Mouse (Mus musculus): ENCODE measurements around the gene Slamf7. TPM values are rescaled to one million over a fixed set of nuclear protein-coding genes. Genes with fewer than 3 reads are reported as not detected.
"Not testable (repeated sequence)": the region's sequence is repeated elsewhere in the genome, so short reads cannot be mapped to it uniquely, and the experiment has no call there.

The Slamf7 gene
- not detected in 2 replicates for polyA plus RNA-seq (2016; fragmentation: Nextera tagmentation; extraction: Ambion mirVana)

DNA sequence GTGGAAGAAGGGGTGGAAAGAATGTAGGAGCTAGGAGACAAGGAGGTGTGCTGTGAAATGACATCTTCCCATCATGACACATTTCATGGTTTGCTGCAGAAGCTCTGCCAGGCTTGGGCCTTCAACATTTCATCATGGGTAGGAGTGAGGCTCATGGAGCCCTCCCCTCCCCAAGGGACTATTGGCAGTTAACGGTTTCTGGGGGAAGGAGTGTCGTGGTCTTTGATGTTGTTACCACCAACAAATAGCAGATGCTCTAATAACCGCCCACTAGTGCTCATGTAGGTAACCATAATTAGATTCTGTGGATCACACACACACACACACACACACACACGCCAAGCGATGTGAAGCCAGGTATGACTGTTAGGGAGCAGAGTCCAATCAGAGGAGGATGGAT, at the start of gene Slamf7:
TSS of gene Slamf7 (minus strand) at position 302 of the 400 bp plus-strand sequence.
- Histone ChIP-seq H3K27ac (no peak within 1 kb of the TSS), H3K4me2 (replicated peaks) (no peak within 1 kb of the TSS), H3K36me3 (no peaks in the 10 kb centered on the region), H3K4me1 (no peaks in the 10 kb centered on the region), H3K27me3 (no peaks in the 10 kb centered on the region), H3K4me3 (no peak within 1 kb of the TSS), H3K9me3 (no peaks in the 10 kb centered on the region), H3K9ac (no peak within 1 kb of the TSS)
- ATAC-seq (ENCODE audit: insufficient number of reproducible peaks, insufficient read depth, low FRiP score, low TSS enrichment): no peak
- 90% methylated on average over 5 of the region's 5 CpGs for WGBS

DNA sequence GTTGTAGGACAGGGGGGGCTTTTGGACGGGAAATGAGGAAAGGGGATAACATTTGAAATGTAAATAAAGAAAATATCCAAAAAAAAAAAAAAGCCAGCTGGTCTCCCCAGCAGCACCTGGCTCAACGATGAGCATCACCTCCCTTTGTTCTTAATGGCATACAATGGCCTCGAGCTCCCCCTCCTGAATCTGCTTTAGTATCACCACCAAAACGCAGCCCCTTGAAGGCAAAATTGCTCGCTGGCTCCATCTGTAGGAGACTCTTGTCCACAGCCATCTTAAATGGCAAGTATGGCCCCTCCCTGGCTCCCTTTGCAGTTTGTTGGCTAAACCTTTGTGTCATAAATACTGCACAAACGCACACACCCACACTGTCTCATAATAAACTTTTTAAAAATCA, 46.1 kb upstream of the Slamf7 start:
- Histone ChIP-seq H3K27me3 (no peaks in the 10 kb centered on the region), H3K4me1 (no peaks in the 10 kb centered on the region), H3K4me3 (no peak overlapping the region), H3K4me2 (replicated peaks) (no peak overlapping the region), H3K27ac (no peak overlapping the region), H3K36me3 (no peaks in the 10 kb centered on the region), H3K9ac (no peak overlapping the region), H3K9me3 (no peaks in the 10 kb centered on the region)
- 20% methylated on average over 6 of the region's 6 CpGs for WGBS
- no peak for ATAC-seq (ENCODE audit: insufficient number of reproducible peaks, insufficient read depth, low FRiP score, low TSS enrichment)

GRCm38 (mm10) chr1:171693918-171694317, 41.1 kb upstream of the Slamf7 start:
- H3K4me1 ChIP-seq: no peaks in the 10 kb centered on the region
- no peaks in the 10 kb centered on the region for H3K9me3 ChIP-seq
- ATAC-seq (ENCODE audit: insufficient number of reproducible peaks, insufficient read depth, low FRiP score, low TSS enrichment): no peak
- no peak overlapping the region for H3K9ac ChIP-seq
- H3K27me3 ChIP-seq: no peaks in the 10 kb centered on the region
- WGBS: 81% methylated on average over 1 of the region's 1 CpGs
- H3K4me3 ChIP-seq: no peak overlapping the region
- H3K4me2 ChIP-seq (replicated peaks): no peak overlapping the region
- H3K27ac ChIP-seq: no peak overlapping the region
- no peaks in the 10 kb centered on the region for H3K36me3 ChIP-seq

- no peaks in the 10 kb centered on the region for H3K27me3 ChIP-seq
- no peaks in the 10 kb centered on the region for H3K36me3 ChIP-seq
- ATAC-seq (ENCODE audit: insufficient number of reproducible peaks, insufficient read depth, low FRiP score, low TSS enrichment): no peak
- H3K9me3 ChIP-seq: no peaks in the 10 kb centered on the region
- WGBS: 90% methylated on average over 4 of the region's 4 CpGs
- no peaks in the 10 kb centered on the region for H3K4me1 ChIP-seq
- H3K27ac ChIP-seq: no peak overlapping the region
- H3K9ac ChIP-seq: no peak overlapping the region
- no peak overlapping the region for H3K4me3 ChIP-seq
- H3K4me2 ChIP-seq (replicated peaks): no peak overlapping the region
Measured at GRCm38 (mm10) chr1:171687320-171687719, 34.5 kb upstream of the Slamf7 start.

- no peaks in the 10 kb centered on the region for H3K27me3 ChIP-seq
- no peak overlapping the region for H3K4me2 ChIP-seq (replicated peaks)
- H3K4me1 ChIP-seq: no peaks in the 10 kb centered on the region
- no peak overlapping the region for H3K9ac ChIP-seq
- no peaks in the 10 kb centered on the region for H3K36me3 ChIP-seq
- no peaks in the 10 kb centered on the region for H3K9me3 ChIP-seq
- WGBS: 88% methylated on average over 9 of the region's 9 CpGs
- no peak overlapping the region for H3K4me3 ChIP-seq
- H3K27ac ChIP-seq: no peak overlapping the region
- ATAC-seq (ENCODE audit: insufficient number of reproducible peaks, insufficient read depth, low FRiP score, low TSS enrichment): no peak
Measured at GRCm38 (mm10) chr1:171684923-171685322, 32.1 kb upstream of the Slamf7 start.

GRCm38 (mm10) chr1:171681531-171682299, 28.9 kb upstream of the Slamf7 start, which contains the start of gene Cd48:
Gene Cd48 (plus strand): TSS chr1:171682009.
- no peak for ATAC-seq (ENCODE audit: insufficient number of reproducible peaks, insufficient read depth, low FRiP score, low TSS enrichment)
- Histone ChIP-seq H3K9me3 (no peaks in the 10 kb centered on the region), H3K27ac (no peak within 1 kb of the TSS), H3K27me3 (no peaks in the 10 kb centered on the region), H3K4me1 (no peaks in the 10 kb centered on the region), H3K9ac (no peak within 1 kb of the TSS), H3K4me2 (replicated peaks) (no peak within 1 kb of the TSS), H3K4me3 (no peak within 1 kb of the TSS), H3K36me3 (no peaks in the 10 kb centered on the region)
- WGBS: 88% methylated on average over 14 of the region's 14 CpGs

GRCm38 (mm10) chr1:171681009-171681408, 28.2 kb upstream of the Slamf7 start:
- no peaks in the 10 kb centered on the region for H3K36me3 ChIP-seq
- H3K4me2 ChIP-seq (replicated peaks): no peak overlapping the region
- no peak overlapping the region for H3K27ac ChIP-seq
- H3K4me3 ChIP-seq: no peak overlapping the region
- H3K9ac ChIP-seq: no peak overlapping the region
- no peaks in the 10 kb centered on the region for H3K9me3 ChIP-seq
- H3K4me1 ChIP-seq: no peaks in the 10 kb centered on the region
- no peaks in the 10 kb centered on the region for H3K27me3 ChIP-seq
- ATAC-seq (ENCODE audit: insufficient number of reproducible peaks, insufficient read depth, low FRiP score, low TSS enrichment): no peak
- WGBS: 81% methylated on average over 7 of the region's 7 CpGs

DNA sequence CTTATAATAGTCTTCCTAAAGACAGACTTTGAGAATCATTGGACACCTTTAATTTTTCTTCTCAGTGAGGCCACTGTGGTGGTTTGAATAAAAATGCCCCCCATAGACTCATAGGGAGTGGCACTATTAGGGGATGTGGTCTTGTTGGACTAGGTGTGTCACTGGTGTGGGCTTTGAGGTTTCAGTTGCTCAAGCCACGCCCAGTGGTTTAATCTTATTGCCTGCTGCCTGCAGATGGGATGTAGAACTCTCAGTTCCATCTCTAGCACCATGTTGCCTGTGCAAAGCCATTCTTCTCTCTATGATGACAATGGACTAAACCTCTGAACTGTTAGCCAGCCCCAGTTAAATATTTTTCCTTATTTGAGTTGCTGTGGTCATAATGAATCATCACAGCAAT, 24.9 kb upstream of the Slamf7 start:
- Histone ChIP-seq H3K36me3 (no peaks in the 10 kb centered on the region), H3K9ac (no peak overlapping the region), H3K4me2 (replicated peaks) (no peak overlapping the region), H3K27ac (no peak overlapping the region), H3K9me3 (no peaks in the 10 kb centered on the region), H3K27me3 (no peaks in the 10 kb centered on the region), H3K4me1 (no peaks in the 10 kb centered on the region), H3K4me3 (no peak overlapping the region)
- ATAC-seq (ENCODE audit: insufficient number of reproducible peaks, insufficient read depth, low FRiP score, low TSS enrichment): 0 out of 2 replicates have a peak, but pooled peaks have one; percentile 22
- 62% methylated on average over 1 of the region's 1 CpGs for WGBS

DNA sequence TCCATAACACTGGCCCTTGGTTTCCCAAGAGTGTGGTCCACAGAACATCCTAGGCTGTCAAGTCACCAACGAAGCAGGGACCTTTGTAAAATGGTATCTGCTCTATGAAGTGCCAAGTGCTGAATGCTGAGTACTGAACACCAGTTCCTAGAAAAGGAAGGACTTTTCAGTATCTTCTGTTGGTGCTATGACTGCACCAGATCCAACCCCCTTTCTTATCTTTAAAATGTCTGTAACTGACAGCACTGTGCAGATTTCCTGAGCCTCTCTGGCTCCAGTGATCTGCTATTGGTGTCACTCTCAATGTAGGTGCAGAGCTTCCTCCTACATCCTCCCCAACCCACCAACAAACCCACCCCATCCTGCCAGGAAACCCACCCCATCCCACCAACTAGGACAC, 21.6 kb upstream of the Slamf7 start:
- Histone ChIP-seq H3K4me2 (replicated peaks) (no peak overlapping the region), H3K27ac (no peak overlapping the region), H3K9me3 (no peaks in the 10 kb centered on the region), H3K27me3 (no peaks in the 10 kb centered on the region), H3K9ac (no peak overlapping the region), H3K4me1 (no peaks in the 10 kb centered on the region), H3K4me3 (no peak overlapping the region), H3K36me3 (no peaks in the 10 kb centered on the region)
- 71% methylated on average over 1 of the region's 1 CpGs for WGBS
- ATAC-seq (ENCODE audit: insufficient number of reproducible peaks, insufficient read depth, low FRiP score, low TSS enrichment): no peak

DNA sequence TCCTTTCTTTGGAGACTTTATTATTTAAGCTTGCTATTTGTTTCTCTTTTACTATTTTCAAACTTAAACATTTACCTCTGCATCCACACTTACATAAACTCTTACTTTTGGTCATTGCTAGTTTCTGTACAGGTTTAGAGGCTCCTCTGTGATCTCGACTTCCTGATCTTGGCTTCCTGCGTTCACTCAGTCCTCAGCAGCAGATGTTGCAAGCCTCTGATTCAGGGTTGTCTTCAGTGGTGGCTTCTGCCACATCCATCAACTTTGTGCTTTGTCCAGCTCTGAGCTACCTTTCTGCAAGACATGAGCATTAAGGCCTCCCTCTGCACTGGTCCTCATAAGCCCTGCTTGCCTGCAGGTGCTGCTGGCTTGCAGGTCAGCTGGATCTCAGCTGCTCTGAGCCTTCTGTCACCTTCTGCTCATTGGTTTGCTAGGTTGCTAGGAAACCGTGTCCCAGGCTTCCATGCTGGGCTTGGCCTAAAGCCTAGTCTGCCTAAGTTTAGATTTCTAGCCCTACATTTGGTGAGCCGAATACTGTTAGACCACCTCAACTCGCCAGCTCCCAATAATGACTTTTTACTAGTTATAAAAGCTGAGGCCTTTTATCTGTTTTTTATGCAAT, 20.1 kb upstream of the Slamf7 start:
- H3K9ac ChIP-seq: no peak overlapping the region
- 80% methylated on average over 5 of the region's 5 CpGs for WGBS

DNA sequence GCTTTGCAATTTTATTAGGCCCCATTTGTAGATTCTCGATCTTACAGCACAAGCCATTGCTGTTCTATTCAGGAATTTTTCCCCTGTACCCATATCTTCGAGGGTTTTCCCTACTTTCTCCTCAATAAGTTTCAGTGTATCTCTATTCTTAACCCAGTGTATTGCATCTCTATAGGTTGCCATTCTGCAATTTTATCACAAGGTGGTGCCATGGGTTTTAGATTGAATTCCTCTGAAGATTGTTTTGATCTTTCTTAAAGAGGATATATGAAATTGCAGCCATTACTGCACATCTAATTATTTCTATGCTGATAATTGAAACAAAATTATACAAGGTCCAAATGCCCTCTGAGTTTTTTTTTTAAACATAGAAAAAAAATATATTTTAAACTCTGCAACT, 19.6 kb upstream of the Slamf7 start:
- not testable (repeated sequence) for H3K4me3 ChIP-seq; H3K27ac ChIP-seq; H3K36me3 ChIP-seq; H3K4me2 ChIP-seq (replicated peaks); H3K9ac ChIP-seq; H3K4me1 ChIP-seq; H3K27me3 ChIP-seq; ATAC-seq (ENCODE audit: insufficient number of reproducible peaks, insufficient read depth, low FRiP score, low TSS enrichment); H3K9me3 ChIP-seq
- WGBS: 78% methylated on average over 2 of the region's 2 CpGs

More for the DNA sequence above, 20.1 kb upstream of the Slamf7 start:
- Histone ChIP-seq H3K36me3 (no peaks in the 10 kb centered on the region), H3K9me3 (no peaks in the 10 kb centered on the region), H3K4me1 (no peaks in the 10 kb centered on the region), H3K27me3 (no peaks in the 10 kb centered on the region), H3K4me3 (no peak overlapping the region), H3K27ac (no peak overlapping the region), H3K4me2 (replicated peaks) (no peak overlapping the region)
- ATAC-seq (ENCODE audit: insufficient number of reproducible peaks, insufficient read depth, low FRiP score, low TSS enrichment): no peak

- Histone ChIP-seq H3K27me3 (no peaks in the 10 kb centered on the region), H3K9ac (no peak overlapping the region), H3K9me3 (no peaks in the 10 kb centered on the region), H3K4me3 (no peak overlapping the region), H3K4me1 (no peaks in the 10 kb centered on the region), H3K27ac (no peak overlapping the region), H3K4me2 (replicated peaks) (no peak overlapping the region), H3K36me3 (no peaks in the 10 kb centered on the region)
- 77% methylated on average over 1 of the region's 1 CpGs for WGBS
- ATAC-seq (ENCODE audit: insufficient number of reproducible peaks, insufficient read depth, low FRiP score, low TSS enrichment): no peak
Measured at GRCm38 (mm10) chr1:171667160-171667559, 14.3 kb upstream of the Slamf7 start.

Measured in embryonic facial prominence, embryonic 12.5 days (tissue).